Mouse (Mus musculus) adrenal gland, postnatal 36 days (tissue): Measurements from ENCODE around the gene Gstp3. TPM values are rescaled to one million over a fixed set of nuclear protein-coding genes. Genes with fewer than 3 reads are reported as not detected.
"Not testable (repeated sequence)": the region's sequence is repeated elsewhere in the genome, so short reads cannot be mapped to it uniquely, and the experiment has no call there.

Experiments
- DNase-seq, 2 experiments: peaks; one replicate each; pipeline ENCODE4 v3.0.0; 2021; ENCODE audit warnings: mixed read lengths in 1 of 2
- total RNA-seq, 2 experiments: library from RNA; stranded (reverse); gene quantifications; 2 replicates each; pipeline ENCODE4 v1.2.3; 2021

Gstp3 gene
- total RNA-seq, 2 experiments from 2014 or later, result 0.63 to 0.99 TPM

GRCm38 (mm10) chr19:4037788-4038232, 21.6 kb downstream of the Gstp3 start, which contains the start of gene Gstp1:
Gstp1 (minus strand) TSS chr19:4037985.
- DNase-seq, result peak; percentile 94 to 95

DNA sequence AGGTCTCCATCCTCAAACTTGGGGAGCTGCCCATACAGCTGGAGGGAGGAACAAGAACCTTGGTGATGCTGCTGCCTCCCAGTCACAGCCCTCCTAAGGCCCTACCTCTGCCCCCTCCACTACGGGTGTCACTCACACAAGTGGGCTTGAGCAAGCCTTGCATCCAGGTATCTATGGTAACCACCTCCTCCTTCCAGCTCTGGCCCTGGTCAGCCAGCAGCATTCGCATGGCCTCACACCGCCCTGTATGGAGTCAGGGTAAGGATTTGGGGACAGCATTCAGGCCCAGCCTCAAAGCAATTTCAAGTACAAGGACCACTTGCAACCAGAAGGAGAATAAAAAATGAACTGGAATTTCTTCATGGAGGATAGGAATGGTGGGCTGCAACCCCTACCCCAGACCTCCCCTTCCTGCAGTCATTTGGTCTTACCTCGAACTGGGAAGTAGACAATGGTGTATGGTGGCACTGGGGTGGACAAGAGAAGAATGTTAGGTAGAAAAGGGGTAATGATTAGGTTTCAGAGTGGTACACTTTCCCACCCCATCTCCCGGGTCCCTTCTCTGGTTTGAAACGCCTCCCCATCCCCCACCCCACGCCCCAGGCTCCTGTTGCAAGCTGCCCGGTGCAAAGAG, 22.1 kb downstream of the Gstp3 start:
- DNase-seq, result not testable (repeated sequence)

DNA sequence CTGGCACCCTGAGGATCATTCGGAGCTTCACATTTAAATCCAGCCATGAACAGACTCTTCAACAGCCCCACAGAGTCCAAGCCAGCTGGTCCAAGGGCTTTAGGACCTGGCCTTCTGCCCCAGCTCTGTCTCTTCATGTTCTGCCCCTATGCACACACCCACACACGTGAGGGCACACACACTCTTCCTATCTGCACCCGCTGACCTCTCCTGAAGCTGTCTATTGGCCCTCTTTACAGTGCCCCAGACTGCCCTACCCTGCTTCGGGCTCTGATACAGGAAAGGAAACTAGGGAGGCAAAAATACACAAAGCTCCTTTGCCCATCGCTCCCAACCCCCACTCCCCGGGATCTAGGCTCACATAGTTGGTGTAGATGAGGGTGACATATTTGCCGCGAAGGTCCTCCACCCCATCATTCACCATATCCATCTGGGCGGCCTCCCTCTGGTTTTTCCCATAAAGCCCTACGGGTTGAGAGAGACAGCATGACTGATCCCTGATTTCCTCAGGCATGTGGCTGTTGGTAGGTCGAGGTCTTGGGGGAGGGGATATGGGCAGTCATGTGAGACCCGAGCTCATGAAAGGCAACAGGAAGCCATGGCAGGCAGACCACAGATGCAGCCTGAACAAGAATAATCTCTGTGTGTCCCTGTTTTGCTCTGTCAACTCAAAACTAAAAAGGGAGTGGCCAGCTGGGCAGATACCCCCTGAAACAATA, 22.9 kb downstream of the Gstp3 start:
- no peak for DNase-seq

GRCm38 (mm10) chr19:4033742-4034141, 25.6 kb downstream of the Gstp3 start:
- no peak for DNase-seq

DNA sequence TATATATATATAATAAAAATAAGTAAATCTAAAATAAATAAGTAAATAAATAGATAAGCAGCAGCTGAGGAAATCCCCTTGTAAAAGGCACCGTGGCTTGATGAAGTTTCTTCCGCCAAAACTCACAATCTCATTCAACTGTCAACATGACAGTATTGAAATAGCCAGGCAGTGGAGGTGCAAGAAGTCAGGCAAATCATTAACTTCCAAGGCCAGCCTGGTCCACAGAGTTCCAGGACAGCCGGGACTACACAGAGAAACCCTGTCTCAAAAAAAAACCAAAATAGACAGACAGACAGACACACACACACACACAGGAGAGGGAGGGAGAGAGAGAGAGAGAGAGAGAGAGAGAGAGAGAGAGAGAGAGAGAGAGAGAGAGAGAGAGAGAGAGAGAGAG, 26.1 kb downstream of the Gstp3 start:
- no peak for DNase-seq

- DNase-seq, result no peak
These were observed 26.7 kb downstream of the Gstp3 start for GRCm38 (mm10) chr19:4032668-4033067.

- DNase-seq, result no peak
These were observed 31.8 kb downstream of the Gstp3 start for GRCm38 (mm10) chr19:4027576-4027975.

- DNase-seq, result no peak
These were observed 36.2 kb downstream of the Gstp3 start for GRCm38 (mm10) chr19:4023185-4023584.

GRCm38 (mm10) chr19:4018743-4019583, 40.4 kb downstream of the Gstp3 start:
- peak; percentile 82 to 87 for DNase-seq

- DNase-seq, result no peak
These were observed 41.3 kb downstream of the Gstp3 start for GRCm38 (mm10) chr19:4017921-4018587.

DNA sequence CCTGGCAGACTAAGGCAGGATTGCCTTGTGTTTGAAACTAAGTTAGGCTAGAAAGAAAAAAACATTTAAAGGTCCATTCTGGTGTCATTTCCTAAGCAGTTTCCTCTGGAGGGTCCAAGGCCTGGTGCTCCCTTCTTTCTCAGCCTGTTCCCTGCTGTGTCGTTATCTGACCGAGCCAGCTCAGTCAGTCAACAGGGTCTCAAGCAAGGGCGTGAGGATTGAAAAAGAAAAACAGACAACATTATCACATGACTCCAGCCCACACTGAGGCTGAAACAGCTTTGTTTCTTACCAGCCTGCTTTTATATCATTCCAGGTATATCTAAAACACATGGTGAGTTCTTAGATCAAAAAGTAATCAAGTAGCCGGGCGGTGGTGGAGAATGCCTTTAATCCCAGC, 43.7 kb downstream of the Gstp3 start:
- DNase-seq, result no peak

GRCm38 (mm10) chr19:4014802-4015201, 44.6 kb downstream of the Gstp3 start:
- no peak for DNase-seq

DNA sequence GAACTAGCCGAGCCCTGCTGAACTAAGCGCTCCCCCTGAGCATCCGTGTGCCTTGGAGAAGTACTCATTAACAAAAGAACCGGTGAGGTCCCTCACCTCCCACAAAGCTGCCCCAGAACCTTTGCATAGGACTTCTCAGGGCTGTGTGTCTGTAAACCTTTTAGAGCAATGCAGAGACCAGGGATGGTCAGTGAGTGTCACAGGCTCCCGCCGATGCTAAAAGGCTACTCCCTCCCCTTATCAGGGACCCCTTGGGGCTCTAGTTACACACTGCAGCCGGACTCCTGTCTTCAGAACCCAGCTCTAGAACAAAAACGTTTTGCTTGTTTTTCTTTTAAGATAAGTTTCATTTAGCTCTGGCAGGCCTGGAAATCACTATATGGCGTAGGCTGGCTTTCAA, 46.3 kb downstream of the Gstp3 start:
- no peak for DNase-seq

- DNase-seq, result peak; percentile 96 to 97
These were observed 46.8 kb downstream of the Gstp3 start, which contains the start of gene Ndufv1 for GRCm38 (mm10) chr19:4012432-4013022. Ndufv1 (minus strand) TSS chr19:4012806.

- no peak for DNase-seq
These were observed 48.3 kb downstream of the Gstp3 start for GRCm38 (mm10) chr19:4011086-4011485.

Other genes with a start within 250 kb of the Gstp3 start
- gene Chka, start 207.8 kb downstream of the Gstp3 start, total RNA-seq, result 100 to 1,000 TPM; 112 to 133 TPM
- gene Tcirg1, start 152.4 kb downstream of the Gstp3 start, total RNA-seq, result 10 to 100 TPM; 57.7 to 65.9 TPM
- gene Ndufs8, start 146.8 kb downstream of the Gstp3 start, total RNA-seq, result 100 to 1,000 TPM; 331 to 356 TPM
- gene Aldh3b1, start 129.8 kb downstream of the Gstp3 start, total RNA-seq, result 100 to 1,000 TPM in 1 of 2 experiments, 10 to 100 TPM in 1; 30.1 to 194 TPM
- 10 to 100 TPM; 49.1 to 62.5 TPM for gene Unc93b1, start 124.4 kb downstream of the Gstp3 start, total RNA-seq
- 1 to 10 TPM in 1 of 2 experiments, under 1 TPM in 1; 0.20 to 1.1 TPM for gene Aldh3b3, start 100.9 kb downstream of the Gstp3 start, total RNA-seq
- 10 to 100 TPM in 1 of 2 experiments, 1 to 10 TPM in 1; 4.6 to 13.8 TPM for gene Aldh3b2, start 87.2 kb downstream of the Gstp3 start, total RNA-seq
- 10 to 100 TPM; 18.2 to 20.1 TPM for gene Acy3, start 73.0 kb downstream of the Gstp3 start, total RNA-seq
- gene Tbx10, start 66.8 kb downstream of the Gstp3 start, total RNA-seq, result not detected
- gene Nudt8, start 59.0 kb downstream of the Gstp3 start, total RNA-seq, result 10 to 100 TPM; 20.4 to 30.8 TPM
- under 1 TPM; 0.72 to 0.96 TPM for gene Gm49405, start 58.9 kb downstream of the Gstp3 start, total RNA-seq
- gene Doc2g, start 56.3 kb downstream of the Gstp3 start, total RNA-seq, result 1 to 10 TPM; 1.1 to 1.9 TPM
- 100 to 1,000 TPM; 355 to 381 TPM for gene Ndufv1, start 46.8 kb downstream of the Gstp3 start, total RNA-seq
- gene Gstp1, start 21.6 kb downstream of the Gstp3 start, total RNA-seq, result 100 to 1,000 TPM; 354 to 397 TPM
- gene Gstp2, start 13.5 kb downstream of the Gstp3 start, total RNA-seq, result 10 to 100 TPM; 56.1 to 59.7 TPM
- not detected for gene Cabp2, start 22.0 kb upstream of the Gstp3 start, total RNA-seq
- 100 to 1,000 TPM; 109 to 132 TPM for gene Cdk2ap2, start 37.6 kb upstream of the Gstp3 start, total RNA-seq
- gene Pitpnm1, start 40.4 kb upstream of the Gstp3 start, total RNA-seq, result 100 to 1,000 TPM in 1 of 2 experiments, 10 to 100 TPM in 1; 59.7 to 158 TPM
- gene Aip, start 66.3 kb upstream of the Gstp3 start, total RNA-seq, result 100 to 1,000 TPM; 104 to 124 TPM
- gene Gpr152, start 80.2 kb upstream of the Gstp3 start, total RNA-seq, result under 1 TPM in 1 of 2 experiments, not detected in 1; 0.10 TPM
- gene Cabp4, start 84.5 kb upstream of the Gstp3 start, total RNA-seq, result under 1 TPM; 0.30 to 0.40 TPM
- gene Coro1b, start 89.0 kb upstream of the Gstp3 start, total RNA-seq, result 100 to 1,000 TPM; 171 to 195 TPM
- 1 to 10 TPM; 1.4 to 3.1 TPM for gene Ptprcap, start 94.0 kb upstream of the Gstp3 start, total RNA-seq
- gene Rps6kb2, start 103.8 kb upstream of the Gstp3 start, total RNA-seq, result 10 to 100 TPM; 27.6 to 37.5 TPM
- 1 to 10 TPM; 2.0 to 2.8 TPM for gene Carns1, start 115.9 kb upstream of the Gstp3 start, total RNA-seq
- 1 to 10 TPM in 1 of 2 experiments, under 1 TPM in 1; 0.70 to 1.0 TPM for gene Tbc1d10c, start 131.7 kb upstream of the Gstp3 start, total RNA-seq
- gene Ppp1ca, start 132.5 kb upstream of the Gstp3 start, total RNA-seq, result 100 to 1,000 TPM; 403 to 410 TPM
- gene Rad9a, start 142.1 kb upstream of the Gstp3 start, total RNA-seq, result 1 to 10 TPM; 7.6 TPM
- 10 to 100 TPM in 1 of 2 experiments, 1 to 10 TPM in 1; 6.3 to 17.4 TPM for gene Clcf1, start 154.7 kb upstream of the Gstp3 start, total RNA-seq
- not detected for gene AC109138.7, start 154.8 kb upstream of the Gstp3 start, total RNA-seq
- gene Pold4, start 172.3 kb upstream of the Gstp3 start, total RNA-seq, result 10 to 100 TPM; 50.2 to 54.4 TPM
- gene Ssh3, start 209.6 kb upstream of the Gstp3 start, total RNA-seq, result 10 to 100 TPM; 28.1 to 30.1 TPM
- 1 to 10 TPM; 2.4 to 2.8 TPM for gene Ankrd13d, start 223.6 kb upstream of the Gstp3 start, total RNA-seq
- 10 to 100 TPM; 48.1 to 53.1 TPM for gene Grk2, start 246.7 kb upstream of the Gstp3 start, total RNA-seq